Mouse (Mus musculus): ENCODE measurements at regions not wholly inside any gene's neighbourhood (a gene's known extent, or its start where the extent isn't known, plus 50 kb on each side); places are given as distances from the start of the nearest gene placed in this dataset.

DNA sequence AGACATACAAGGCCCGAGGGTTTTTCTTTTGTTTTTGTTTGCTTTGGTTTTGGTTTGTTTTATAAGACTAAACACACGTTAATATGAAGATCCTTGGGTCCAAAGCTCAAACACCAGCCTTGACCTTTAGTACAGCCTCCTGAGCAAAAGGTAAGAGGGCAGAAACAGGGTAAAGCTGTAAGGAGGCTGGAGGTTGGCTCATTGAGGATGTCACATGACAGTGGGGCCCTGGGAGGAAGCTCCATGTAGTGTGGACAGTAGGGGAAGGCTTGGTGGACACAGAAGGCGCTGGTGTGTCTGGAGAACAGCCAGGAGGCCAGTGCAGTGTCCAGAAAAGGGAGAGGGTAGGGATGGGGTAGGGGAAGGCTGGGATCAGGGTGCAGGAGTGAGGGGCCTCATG lies 89.6 kb upstream of the Cdh4 start:
- TF ChIP-seq CTCF (IDR thresholded peaks at IDR 0.05; ENCODE audit: low read depth, low read length) (no peak), POLR2A (IDR thresholded peaks at IDR 0.05; ENCODE audit: extremely low read depth, insufficient read depth, low read length) (no peak)

Data from liver, adult 2 months (tissue).